Comparison of ENCODE assay signal across 8 mouse cellular contexts in the genomic region with DNA sequence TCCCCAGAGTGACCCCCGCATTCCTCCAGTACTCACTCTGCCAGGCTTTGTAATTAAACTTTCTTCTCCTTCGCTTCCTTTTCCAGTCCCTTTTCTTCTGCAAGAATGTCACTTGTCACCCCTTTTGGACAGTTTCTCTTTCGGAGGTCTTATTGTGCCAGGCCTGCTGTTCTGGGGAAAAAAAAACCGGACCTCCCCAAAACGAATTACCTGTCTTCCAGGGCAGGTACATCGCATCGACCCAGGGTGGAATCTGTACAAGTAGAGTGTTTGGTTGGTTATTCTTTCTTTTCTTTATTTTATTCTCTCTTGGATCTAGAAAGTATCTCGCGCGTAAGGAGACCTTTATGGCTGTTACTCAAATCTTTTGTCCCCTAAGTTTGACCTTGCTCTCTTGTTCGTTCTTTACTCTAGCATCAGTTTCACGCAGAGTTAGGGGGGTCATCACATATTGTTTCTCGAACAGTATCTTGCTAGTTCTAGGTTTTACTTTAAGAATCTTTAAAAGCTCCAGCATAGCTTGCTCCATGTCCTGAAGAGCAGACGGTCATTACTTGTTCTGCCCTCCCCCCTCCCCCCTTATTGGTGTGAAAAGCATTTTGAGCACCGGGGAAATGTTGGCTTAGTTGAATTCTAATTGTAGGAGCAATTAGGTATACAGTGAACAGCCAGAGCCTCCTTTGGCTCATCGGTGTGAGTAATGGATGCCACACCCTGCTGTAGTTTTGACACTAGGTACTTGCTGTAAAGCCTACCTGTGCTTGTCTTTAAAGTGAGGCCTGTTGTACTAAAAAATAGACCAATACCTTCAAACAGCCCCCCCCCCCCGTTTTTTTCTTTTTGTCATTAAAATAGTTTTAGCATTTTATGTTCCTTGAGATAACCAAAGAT. TPM values are rescaled to one million over a fixed set of nuclear protein-coding genes. Genes with fewer than 3 reads are reported as not detected.
DNase-seq lines count a peak whose midpoint lies in the region; ATAC-seq lines count a peak whose summit lies in the region.

No protein-coding gene starts in this region.

- no peaks in the 10 kb centered on the region for H3K27me3 ChIP-seq in neural tube, embryonic 11.5 days (ENCODE audit: control insufficient read depth, insufficient read depth, low read length)

- H3K9ac ChIP-seq in neural tube, embryonic 11.5 days (ENCODE audit: low read length): peak overlapping the region; percentile 88

- no peak for DNase-seq in neural tube, embryonic 11.5 days (ENCODE audit: low spot score)
- DNase-seq in neural tube, embryonic 10.5 days (ENCODE audit: extremely low spot score, low spot score): no peak
- DNase-seq in embryo, embryonic 9.5 days (ENCODE audit: extremely low spot score): peak; percentile 54
- DNase-seq in induced T-regulatory cell, adult 2 months (ENCODE audit: low read depth): peak; percentile 55
- DNase-seq in naive thymus-derived CD4-positive, alpha-beta T cell, adult 2 months (ENCODE audit: low read depth): peak; percentile 39
- DNase-seq in cerebellum, postnatal 14 days: no peak
- no peak for DNase-seq in kidney, adult 9 months
- DNase-seq in thymus, postnatal 14 days: no peak

- H3K36me3 ChIP-seq in neural tube, embryonic 11.5 days (ENCODE audit: control insufficient read depth, insufficient read depth, low read length): no peaks in the 10 kb centered on the region

- H3K4me3 ChIP-seq in neural tube, embryonic 11.5 days (ENCODE audit: low read depth, low read length): peak overlapping the region; percentile 81

- 2% methylated on average over 17 of the region's 17 CpGs for WGBS in neural tube, embryonic 11.5 days

- H3K27ac ChIP-seq in neural tube, embryonic 11.5 days (ENCODE audit: low read depth, low read length): peak overlapping the region; percentile 82

- peak overlapping the region; percentile 73 for H3K4me2 ChIP-seq in neural tube, embryonic 11.5 days (ENCODE audit: low read depth)

- H3K9me3 ChIP-seq in neural tube, embryonic 11.5 days (ENCODE audit: control insufficient read depth, low read length): no peaks in the 10 kb centered on the region

- peaks cover 12% of the 10 kb centered on the region for H3K4me1 ChIP-seq in neural tube, embryonic 11.5 days (ENCODE audit: control insufficient read depth, insufficient read depth, low read length)

- ATAC-seq in neural tube, embryonic 11.5 days (ENCODE audit: insufficient read depth, low FRiP score, low TSS enrichment): no peak

RNA-seq across cellular contexts. Expression of gene Usp25, which starts 1.1 kb away (rescaled TPM):
- 28.6 and 30.5 TPM in 2 replicates for polyA plus RNA-seq in neural tube, embryonic 11.5 days (2014; fragmentation: Nextera tagmentation; extraction: Ambion mirVana)

Comparison
In these comparisons a context has a peak if more than half of its experiments do, and no peak if none do; other contexts are left out.
1. DNase-seq: peak in embryo, embryonic 9.5 days (single experiment), induced T-regulatory cell, adult 2 months (single experiment) and naive thymus-derived CD4-positive, alpha-beta T cell, adult 2 months (single experiment); none in neural tube, embryonic 11.5 days (single experiment), neural tube, embryonic 10.5 days (single experiment), cerebellum, postnatal 14 days (0 of 2), kidney, adult 9 months (single experiment) and thymus, postnatal 14 days (single experiment).